Mouse (Mus musculus): Measurements from ENCODE around the gene Esf1. TPM values are rescaled to one million over a fixed set of nuclear protein-coding genes. Genes with fewer than 3 reads are reported as not detected.
A peak's percentile ranks its signal among the peaks of the same experiment; 100 is the strongest.
"Not testable (repeated sequence)": the region's sequence is repeated elsewhere in the genome, so short reads cannot be mapped to it uniquely, and the experiment has no call there.

The Esf1 gene
- polyA plus RNA-seq (2016; fragmentation: Nextera tagmentation; extraction: Ambion mirVana) = 29.6 and 31.5 TPM in 2 replicates

DNA sequence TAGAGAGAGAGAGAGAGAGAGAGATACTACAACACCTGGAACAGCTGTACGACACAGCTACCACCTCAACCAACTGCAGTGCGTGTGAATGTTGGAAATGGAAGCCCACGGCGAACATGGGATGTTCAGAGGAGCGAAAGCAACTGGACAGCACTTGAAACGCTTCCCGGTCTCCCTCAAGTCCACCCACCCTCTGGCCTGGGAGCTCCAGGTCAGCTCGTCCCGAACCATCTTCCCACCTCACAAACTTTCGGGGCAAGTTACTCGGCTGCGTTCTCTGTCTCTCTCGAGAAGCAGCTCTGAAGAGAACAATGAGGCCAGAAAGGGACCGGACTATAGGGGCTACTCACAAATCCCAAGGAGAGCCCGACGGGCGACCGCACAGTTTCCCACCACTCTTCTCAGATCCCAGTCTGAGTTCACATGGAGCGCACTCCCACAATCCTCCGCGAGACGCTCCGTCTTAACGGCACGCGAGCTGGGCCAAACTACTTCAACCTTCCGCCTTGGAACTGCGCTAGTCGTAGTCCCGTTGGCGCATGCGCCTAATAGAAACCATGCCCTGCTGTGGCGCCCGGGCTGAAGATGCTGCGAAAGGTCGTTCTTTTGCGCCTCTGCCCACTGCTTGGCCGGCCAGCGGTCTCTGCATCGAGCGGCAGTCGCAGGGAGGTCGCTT lies at the start of gene Esf1, which contains the start of gene Ndufaf5:
TSS of gene Esf1 (minus strand) at position 438 of the 676 bp plus-strand sequence.
TSS of gene Ndufaf5 (plus strand) at position 523 of the 676 bp plus-strand sequence.
- Histone ChIP-seq H3K27me3 (no peaks in the 10 kb centered on the region), H3K27ac (replicated peaks) (peak within 1 kb of the TSS; percentile 61), H3K4me2 (replicated peaks) (peak within 1 kb of the TSS; percentile 74), H3K4me3 (peak within 1 kb of the TSS; percentile 73), H3K4me1 (peaks cover 11% of the 10 kb centered on the region), H3K9me3 (no peaks in the 10 kb centered on the region), H3K9ac (replicated peaks) (peak within 1 kb of the TSS; percentile 79), H3K36me3 (peaks cover 16% of the 10 kb centered on the region; the same call in 1 of the 2 replicates)
- WGBS = under 1% methylated on average over 43 of the region's 43 CpGs
- ATAC-seq (ENCODE audit: low FRiP score, low read depth) = peak; percentile 99

GRCm38 (mm10) chr2:140215965-140216364 lies 45.6 kb upstream of the Esf1 start:
- no peak overlapping the region for H3K4me3 ChIP-seq
- ATAC-seq (ENCODE audit: low FRiP score, low read depth) = no peak
- 83% methylated on average over 1 of the region's 1 CpGs for WGBS

GRCm38 (mm10) chr2:140215415-140215814 lies 45.1 kb upstream of the Esf1 start:
- Histone ChIP-seq H3K4me2 (replicated peaks) (no peak overlapping the region), H3K9me3 (no peaks in the 10 kb centered on the region), H3K36me3 (no peaks in the 10 kb centered on the region), H3K4me1 (peaks cover 5% of the 10 kb centered on the region; the same call in 1 of the 2 replicates), H3K9ac (replicated peaks) (no peak overlapping the region), H3K27ac (replicated peaks) (no peak overlapping the region), H3K4me3 (no peak overlapping the region), H3K27me3 (no peaks in the 10 kb centered on the region)
- no peak for ATAC-seq (ENCODE audit: low FRiP score, low read depth)
- WGBS = 69% methylated on average over 2 of the region's 2 CpGs

More at GRCm38 (mm10) chr2:140215965-140216364, 45.6 kb upstream of the Esf1 start:
- peaks cover 6% of the 10 kb centered on the region; the same call in 1 of the 2 replicates for H3K4me1 ChIP-seq
- no peak overlapping the region for H3K9ac ChIP-seq (replicated peaks)
- H3K27me3 ChIP-seq = no peaks in the 10 kb centered on the region
- no peaks in the 10 kb centered on the region for H3K36me3 ChIP-seq
- no peak overlapping the region for H3K4me2 ChIP-seq (replicated peaks)
- H3K27ac ChIP-seq (replicated peaks) = no peak overlapping the region
- no peaks in the 10 kb centered on the region for H3K9me3 ChIP-seq

GRCm38 (mm10) chr2:140214519-140215027 lies 44.2 kb upstream of the Esf1 start:
- 88% methylated on average over 4 of the region's 4 CpGs for WGBS
- H3K4me2 ChIP-seq (replicated peaks) = no peak overlapping the region
- no peak overlapping the region for H3K27ac ChIP-seq (replicated peaks)
- no peak for ATAC-seq (ENCODE audit: low FRiP score, low read depth)
- no peaks in the 10 kb centered on the region for H3K4me1 ChIP-seq
- no peaks in the 10 kb centered on the region for H3K9me3 ChIP-seq
- H3K27me3 ChIP-seq = no peaks in the 10 kb centered on the region
- no peak overlapping the region for H3K9ac ChIP-seq (replicated peaks)
- no peak overlapping the region for H3K4me3 ChIP-seq
- H3K36me3 ChIP-seq = no peaks in the 10 kb centered on the region

DNA sequence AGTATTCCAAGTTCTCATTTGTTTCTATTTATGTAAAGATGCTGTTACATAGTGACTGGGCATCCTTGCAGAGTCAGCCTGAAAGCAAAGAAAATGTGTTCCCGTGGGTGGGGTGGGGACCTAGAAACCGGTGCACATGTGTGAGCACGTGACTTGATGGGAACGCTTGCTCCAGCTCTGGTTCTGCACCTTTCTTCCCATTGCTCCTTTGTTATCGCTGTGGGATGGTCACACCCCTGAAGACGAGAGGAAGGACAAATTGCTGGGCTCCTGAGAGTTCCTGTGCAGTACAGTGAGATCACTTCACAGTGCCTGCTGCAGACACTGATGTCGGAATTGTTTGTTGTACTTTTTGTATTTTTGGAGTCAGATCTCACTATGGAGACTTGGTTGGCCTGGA lies 33.4 kb upstream of the Esf1 start:
- Histone ChIP-seq H3K4me3 (no peak overlapping the region), H3K9ac (replicated peaks) (no peak overlapping the region), H3K27me3 (no peaks in the 10 kb centered on the region), H3K9me3 (no peaks in the 10 kb centered on the region), H3K4me2 (replicated peaks) (no peak overlapping the region), H3K4me1 (no peaks in the 10 kb centered on the region), H3K27ac (replicated peaks) (no peak overlapping the region), H3K36me3 (peaks cover 32% of the 10 kb centered on the region)
- WGBS = 92% methylated on average over 7 of the region's 7 CpGs
- ATAC-seq (ENCODE audit: low FRiP score, low read depth) = no peak

- Histone ChIP-seq H3K4me1 (no peaks in the 10 kb centered on the region), H3K27me3 (no peaks in the 10 kb centered on the region), H3K4me3 (no peak overlapping the region), H3K4me2 (replicated peaks) (no peak overlapping the region), H3K27ac (replicated peaks) (no peak overlapping the region), H3K36me3 (peaks cover 34% of the 10 kb centered on the region), H3K9ac (replicated peaks) (no peak overlapping the region), H3K9me3 (no peaks in the 10 kb centered on the region)
- WGBS = 93% methylated on average over 5 of the region's 5 CpGs
- no peak for ATAC-seq (ENCODE audit: low FRiP score, low read depth)
Measured at GRCm38 (mm10) chr2:140202573-140202972, 32.2 kb upstream of the Esf1 start.

DNA sequence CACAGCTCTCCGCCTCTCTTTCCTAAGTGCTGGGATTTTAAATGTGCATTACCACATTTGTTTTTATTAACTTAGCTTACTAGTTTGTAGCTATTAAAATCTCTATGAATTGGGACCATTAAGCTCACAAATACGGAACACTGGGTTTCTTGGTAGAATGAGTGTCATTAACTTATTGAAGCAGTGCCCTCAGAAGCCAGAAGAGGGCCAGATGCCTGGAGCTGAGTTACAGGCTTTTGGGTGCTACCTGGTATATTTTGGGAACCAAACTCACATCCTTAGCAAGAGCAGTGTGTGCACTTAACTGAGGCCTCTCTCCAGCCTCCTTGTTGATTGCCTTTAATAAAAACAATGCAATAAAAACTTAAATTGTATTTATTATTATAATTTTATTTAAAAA lies 30.3 kb upstream of the Esf1 start:
- H3K4me1 ChIP-seq = no peaks in the 10 kb centered on the region
- H3K4me3 ChIP-seq = no peak overlapping the region
- H3K27ac ChIP-seq (replicated peaks) = no peak overlapping the region
- no peak for ATAC-seq (ENCODE audit: low FRiP score, low read depth)
- 82% methylated on average over 2 of the region's 2 CpGs for WGBS
- peaks cover 33% of the 10 kb centered on the region for H3K36me3 ChIP-seq
- H3K9me3 ChIP-seq = no peaks in the 10 kb centered on the region
- H3K9ac ChIP-seq (replicated peaks) = no peak overlapping the region
- H3K4me2 ChIP-seq (replicated peaks) = no peak overlapping the region
- no peaks in the 10 kb centered on the region for H3K27me3 ChIP-seq

DNA sequence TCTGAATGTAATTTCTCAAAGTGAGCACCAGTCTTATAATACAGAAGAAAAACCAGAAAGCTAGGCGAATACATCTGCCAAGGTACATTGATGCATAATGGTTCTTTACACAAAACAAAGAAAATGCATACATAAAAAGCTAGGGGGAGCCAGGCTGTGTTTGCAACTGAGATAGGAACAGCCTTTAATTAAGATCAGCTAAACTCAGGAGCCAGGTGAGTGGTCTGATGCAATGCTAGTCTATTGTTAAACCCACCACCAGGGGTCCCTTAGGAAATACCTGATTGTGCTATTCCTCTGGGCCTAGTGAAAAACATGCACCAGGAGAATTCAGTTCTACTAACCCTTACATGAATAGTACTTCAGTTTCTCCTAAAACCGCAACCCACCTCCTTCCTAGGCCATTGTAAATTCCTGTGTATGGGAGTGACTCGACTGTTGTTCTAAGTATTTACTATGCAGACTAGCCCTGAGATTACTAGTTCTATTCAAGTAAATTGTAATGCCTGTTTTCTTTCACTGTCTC lies 15.4 kb upstream of the Esf1 start:
- peaks cover 20% of the 10 kb centered on the region for H3K36me3 ChIP-seq
- 93% methylated on average over 3 of the region's 3 CpGs for WGBS

GRCm38 (mm10) chr2:140170803-140171553 lies 614 bp upstream of the Esf1 start:
- 8% methylated on average over 28 of the region's 28 CpGs for WGBS
- peak overlapping the region; percentile 61 for H3K27ac ChIP-seq (replicated peaks)
- ATAC-seq (ENCODE audit: low FRiP score, low read depth) = peak; percentile 86

More for the DNA sequence above, 15.4 kb upstream of the Esf1 start:
- H3K9ac ChIP-seq (replicated peaks); H3K4me2 ChIP-seq (replicated peaks); H3K9me3 ChIP-seq; H3K4me1 ChIP-seq; H3K27ac ChIP-seq (replicated peaks); ATAC-seq (ENCODE audit: low FRiP score, low read depth); H3K27me3 ChIP-seq; H3K4me3 ChIP-seq: not testable (repeated sequence)

GRCm38 (mm10) chr2:140169057-140169456 lies 1.3 kb downstream of the Esf1 start:
- Histone ChIP-seq H3K9ac (replicated peaks) (no peak overlapping the region), H3K4me3 (no peak overlapping the region), H3K27ac (replicated peaks) (no peak overlapping the region), H3K4me1 (peaks cover 11% of the 10 kb centered on the region), H3K36me3 (peaks cover 19% of the 10 kb centered on the region; the same call in 1 of the 2 replicates), H3K27me3 (no peaks in the 10 kb centered on the region), H3K9me3 (no peaks in the 10 kb centered on the region), H3K4me2 (replicated peaks) (no peak overlapping the region)
- no peak for ATAC-seq (ENCODE audit: low FRiP score, low read depth)
- 96% methylated on average over 1 of the region's 1 CpGs for WGBS

More at GRCm38 (mm10) chr2:140170803-140171553, 614 bp upstream of the Esf1 start:
- Histone ChIP-seq H3K9ac (replicated peaks) (peak overlapping the region; percentile 79), H3K9me3 (no peaks in the 10 kb centered on the region), H3K36me3 (peaks cover 14% of the 10 kb centered on the region; the same call in 1 of the 2 replicates), H3K27me3 (no peaks in the 10 kb centered on the region), H3K4me3 (peak overlapping the region; percentile 73), H3K4me2 (replicated peaks) (peak overlapping the region; percentile 74), H3K4me1 (peaks cover 11% of the 10 kb centered on the region)

DNA sequence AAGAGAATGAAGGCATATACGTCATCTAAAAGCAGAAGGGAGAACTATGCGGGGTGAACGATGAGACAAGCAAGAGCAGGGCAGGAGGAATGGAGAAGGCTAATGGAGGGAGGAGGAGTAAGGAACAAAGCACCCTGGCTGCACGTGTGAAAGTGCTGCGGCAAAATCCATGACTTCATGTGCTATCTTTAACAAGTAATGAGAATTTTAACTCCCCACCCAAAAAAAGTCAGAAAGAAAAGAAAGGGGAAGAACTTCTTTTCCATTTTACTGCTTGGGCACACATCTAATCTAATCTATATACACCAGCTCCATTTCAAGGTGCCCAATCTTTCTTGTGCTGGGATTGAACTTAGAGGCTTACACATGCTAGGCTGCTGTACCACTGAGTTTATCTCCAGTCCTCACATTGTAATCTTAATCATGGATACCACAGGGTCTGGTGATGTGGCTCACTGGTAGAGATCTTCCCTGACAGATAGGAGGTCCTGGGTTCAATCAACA lies 7.0 kb downstream of the Esf1 start:
- H3K36me3 ChIP-seq = peaks cover 35% of the 10 kb centered on the region

More for the DNA sequence above, 7.0 kb downstream of the Esf1 start:
- Histone ChIP-seq H3K4me3 (no peak overlapping the region), H3K4me2 (replicated peaks) (no peak overlapping the region), H3K27me3 (no peaks in the 10 kb centered on the region), H3K27ac (replicated peaks) (no peak overlapping the region), H3K9ac (replicated peaks) (no peak overlapping the region), H3K4me1 (no peaks in the 10 kb centered on the region), H3K9me3 (no peaks in the 10 kb centered on the region)
- 93% methylated on average over 5 of the region's 5 CpGs for WGBS
- no peak for ATAC-seq (ENCODE audit: low FRiP score, low read depth)

Measured in midbrain, embryonic 12.5 days (tissue).